Mouse (Mus musculus) ES-E14 (cell line): ENCODE measurements around the gene Cldn8.

Experiments
- CHD2 ChIP-seq: IDR thresholded peaks from 2 replicates; pipeline ENCODE4 v1.6.1; 2014; ENCODE audit warnings: mild to moderate bottlenecking, low read depth, low read length, inconsistent platforms
- HCFC1 ChIP-seq: IDR thresholded peaks from 2 replicates; pipeline ENCODE4 v1.6.1; 2012; ENCODE audit warnings: low read length, inconsistent platforms, borderline replicate concordance; ENCODE audit not compliant: insufficient read depth
- MAFK ChIP-seq: IDR thresholded peaks from 2 replicates; pipeline ENCODE4 v1.6.1; 2014; ENCODE audit warnings: mild to moderate bottlenecking, low read depth, low read length, inconsistent platforms; ENCODE audit not compliant: insufficient read depth
- ZC3H11A ChIP-seq: IDR thresholded peaks from 2 replicates; pipeline ENCODE4 v1.6.1; 2012; ENCODE audit warnings: low read depth, mild to moderate bottlenecking, inconsistent platforms, low read length, borderline replicate concordance
- ZNF384 ChIP-seq: IDR thresholded peaks from 2 replicates; pipeline ENCODE4 v1.6.1; 2012; ENCODE audit warnings: low read depth, low read length, inconsistent platforms

- TF ChIP-seq CHD2, result no peak
- no peak for TF ChIP-seq ZNF384
- TF ChIP-seq MAFK, result no peak
- no peak for TF ChIP-seq HCFC1
- TF ChIP-seq ZC3H11A, result no peak
Measured at GRCm38 (mm10) chr16:88599504-88600237, 36.7 kb upstream of the Cldn8 start.
